In genomic region chr17:37270058-37270701, GRCm38 (mm10) we compare ENCODE assay signal across 8 mouse cellular contexts. TPM values are rescaled to one million over a fixed set of nuclear protein-coding genes. Genes with fewer than 3 reads are reported as not detected.
DNase-seq lines count a peak whose midpoint lies in the region; ATAC-seq lines count a peak whose summit lies in the region.

TSS of gene H2-M3 (plus strand) at chr17:37270220.

- 0 out of 2 replicates have a peak, but pooled peaks cover 5% of the 10 kb centered on the region for H3K27me3 ChIP-seq in hindbrain, embryonic 12.5 days

- peak within 1 kb of the TSS; percentile 45 for H3K4me3 ChIP-seq in hindbrain, embryonic 12.5 days

- H3K27ac ChIP-seq in hindbrain, embryonic 12.5 days: no peak within 1 kb of the TSS

- no peaks in the 10 kb centered on the region for H3K4me1 ChIP-seq in hindbrain, embryonic 12.5 days

- DNase-seq in NIH3T3 (ENCODE audit: low read depth): peak; percentile 95
- peak; percentile 89 to 91 for DNase-seq in cerebellum, postnatal 10 days
- peak; percentile 70 to 89 for DNase-seq in frontal cortex, postnatal 10 days (ENCODE audit: low spot score in 2 of 2)
- peak; percentile 91 to 94 for DNase-seq in layer of hippocampus, postnatal 14 days (ENCODE audit: low spot score in 2 of 2)
- peak; percentile 95 for DNase-seq in lung, postnatal 14 days
- DNase-seq in retina, adult 2 months (ENCODE audit: low read depth, low spot score): peak; percentile 43
- peak; percentile 88 to 95 for DNase-seq in thymus, postnatal 36 days

- ATAC-seq in hindbrain, embryonic 12.5 days (ENCODE audit: low FRiP score): peak; percentile 97

- no peak within 1 kb of the TSS; the same call in 1 of the 2 replicates for H3K9ac ChIP-seq in hindbrain, embryonic 12.5 days

- H3K4me2 ChIP-seq in hindbrain, embryonic 12.5 days (replicated peaks): peak within 1 kb of the TSS; percentile 94

- no peaks in the 10 kb centered on the region for H3K36me3 ChIP-seq in hindbrain, embryonic 12.5 days

- H3K9me3 ChIP-seq in hindbrain, embryonic 12.5 days (replicated peaks): no peaks in the 10 kb centered on the region

- WGBS in hindbrain, embryonic 12.5 days: 5% methylated on average over 26 of the region's 26 CpGs

RNA-seq across cellular contexts. Expression of gene H2-M3, which starts in this region (rescaled TPM):
- 0.92 and 0.95 TPM in 2 replicates for polyA plus RNA-seq in hindbrain, embryonic 12.5 days (2016; fragmentation: Nextera tagmentation; extraction: Ambion mirVana)
- 1 to 10 TPM; 2.2 to 2.5 TPM for total RNA-seq in layer of hippocampus, postnatal 14 days (2021)

Comparison
In these comparisons a context has a peak if more than half of its experiments do, and no peak if none do; other contexts are left out.
1. Peak in ATAC-seq, H3K4me3 ChIP-seq and H3K4me2 ChIP-seq in hindbrain, embryonic 12.5 days; RNA of the gene not detected or under 1 TPM.
2. DNase-seq: peak in every context shown above with its lines; median percentile 95 in NIH3T3; 95 in lung, postnatal 14 days; 92 in layer of hippocampus, postnatal 14 days; 92 in thymus, postnatal 36 days; 90 in cerebellum, postnatal 10 days; 80 in frontal cortex, postnatal 10 days; 43 in retina, adult 2 months.